Mouse (Mus musculus) intestine, embryonic 16.5 days (tissue): Measurements from ENCODE around the gene A930002H24Rik. TPM values are rescaled to one million over a fixed set of nuclear protein-coding genes. Genes with fewer than 3 reads are reported as not detected.

ENCODE experiments used
- ATAC-seq: fragments of 200-750 bp; cut with Nextera tagmentation; 2 replicates; pipeline ENCODE4 v1.8.0; 2017; ENCODE audit warnings: moderate TSS enrichment, moderate library complexity
- H3K27ac ChIP-seq: fragments of 300-500 bp; sonication (generic); 2 replicates; pipeline ENCODE4 v1.5.1; 2014; ENCODE audit warnings: mild to moderate bottlenecking, low read length
- H3K27me3 ChIP-seq: fragments of 300-500 bp; sonication (generic); replicated peaks from 2 replicates; pipeline ENCODE4 v1.6.1; 2014; ENCODE audit warnings: low read length, control low read depth, mixed read lengths; ENCODE audit not compliant: control insufficient read depth, insufficient read depth
- H3K36me3 ChIP-seq: fragments of 300-500 bp; sonication (generic); 2 replicates; pipeline ENCODE4 v1.6.1; 2014; ENCODE audit warnings: low read length, control low read depth; ENCODE audit not compliant: control insufficient read depth, insufficient read depth
- H3K4me1 ChIP-seq: fragments of 300-500 bp; sonication (generic); 2 replicates; pipeline ENCODE4 v1.6.1; 2014; ENCODE audit warnings: low read length, control low read depth, mixed read lengths; ENCODE audit not compliant: control insufficient read depth, insufficient read depth
- H3K4me2 ChIP-seq: fragments of 300-500 bp; sonication (generic); 2 replicates; pipeline ENCODE4 v1.6.1; 2014; ENCODE audit warnings: low read depth, low read length, control low read depth
- H3K4me3 ChIP-seq: fragments of 300-500 bp; sonication (generic); 2 replicates; pipeline ENCODE4 v1.5.1; 2014; ENCODE audit warnings: mild to moderate bottlenecking, low read length
- H3K9ac ChIP-seq: fragments of 300-500 bp; sonication (generic); 2 replicates; pipeline ENCODE4 v1.6.1; 2014; ENCODE audit warnings: low read depth, low read length
- H3K9me3 ChIP-seq: fragments of 300-500 bp; sonication (generic); 2 replicates; pipeline ENCODE4 v1.6.1; 2016; ENCODE audit warnings: low read length, control low read depth; ENCODE audit not compliant: control insufficient read depth
- WGBS: fragments of 180-500 bp; shearing (Covaris S2); extraction: QIAGEN DNeasy Blood & Tissue Kit; methylation state at CpG from one replicate; pipeline ENCODE4 v1.1.7; 2014; 5-methylcytosine and 5-hydroxymethylcytosine counted together
- polyA plus RNA-seq: library from polyadenylated mRNA; unstranded; fragments of >200 nt; fragmentation: Nextera tagmentation; extraction: Ambion mirVana; gene quantifications from 2 replicates; pipeline ENCODE4 v1.2.1, GENCODE M21; 2015

The A930002H24Rik gene
- polyA plus RNA-seq, 1 experiment from 2014 or later, result 2.0 TPM

GRCm38 (mm10) chr17:63842226-63842625 lies 21.4 kb downstream of the A930002H24Rik start:
- Histone ChIP-seq H3K4me2 (no peak overlapping the region), H3K4me3 (no peak overlapping the region), H3K36me3 (no peaks in the 10 kb centered on the region), H3K27ac (no peak overlapping the region), H3K9me3 (no peaks in the 10 kb centered on the region), H3K27me3 (no peaks in the 10 kb centered on the region), H3K9ac (no peak overlapping the region), H3K4me1 (no peaks in the 10 kb centered on the region)
- no peak for ATAC-seq
- 85% methylated on average over 1 of the region's 1 CpGs for WGBS

- H3K27me3 ChIP-seq, result no peaks in the 10 kb centered on the region
- H3K27ac ChIP-seq, result no peak overlapping the region
- no peak overlapping the region for H3K4me2 ChIP-seq
- H3K9me3 ChIP-seq, result no peaks in the 10 kb centered on the region
- ATAC-seq, result no peak
- H3K9ac ChIP-seq, result no peak overlapping the region
- 92% methylated on average over 3 of the region's 3 CpGs for WGBS
- H3K4me3 ChIP-seq, result no peak overlapping the region
- H3K36me3 ChIP-seq, result no peaks in the 10 kb centered on the region
- H3K4me1 ChIP-seq, result no peaks in the 10 kb centered on the region
Observed at GRCm38 (mm10) chr17:63839636-63840269, 23.8 kb downstream of the A930002H24Rik start.

GRCm38 (mm10) chr17:63838144-63838543 lies 25.4 kb downstream of the A930002H24Rik start:
- Histone ChIP-seq H3K27ac (no peak overlapping the region), H3K4me1 (no peaks in the 10 kb centered on the region), H3K4me3 (no peak overlapping the region), H3K27me3 (no peaks in the 10 kb centered on the region), H3K36me3 (no peaks in the 10 kb centered on the region), H3K9me3 (no peaks in the 10 kb centered on the region), H3K4me2 (no peak overlapping the region), H3K9ac (no peak overlapping the region)
- 87% methylated on average over 8 of the region's 8 CpGs for WGBS
- no peak for ATAC-seq

- Histone ChIP-seq H3K4me1 (no peaks in the 10 kb centered on the region), H3K9me3 (no peaks in the 10 kb centered on the region), H3K4me3 (no peak overlapping the region), H3K4me2 (no peak overlapping the region), H3K36me3 (no peaks in the 10 kb centered on the region), H3K27ac (no peak overlapping the region), H3K9ac (no peak overlapping the region), H3K27me3 (no peaks in the 10 kb centered on the region)
- WGBS, result 78% methylated on average over 8 of the region's 8 CpGs
- ATAC-seq, result no peak
Observed at GRCm38 (mm10) chr17:63836641-63837040, 26.9 kb downstream of the A930002H24Rik start.

GRCm38 (mm10) chr17:63836223-63836622 lies 27.4 kb downstream of the A930002H24Rik start:
- no peaks in the 10 kb centered on the region for H3K9me3 ChIP-seq
- H3K9ac ChIP-seq, result no peak overlapping the region
- no peaks in the 10 kb centered on the region for H3K27me3 ChIP-seq
- 88% methylated on average over 2 of the region's 2 CpGs for WGBS
- no peak overlapping the region for H3K4me2 ChIP-seq
- H3K27ac ChIP-seq, result no peak overlapping the region
- no peaks in the 10 kb centered on the region for H3K4me1 ChIP-seq
- H3K36me3 ChIP-seq, result no peaks in the 10 kb centered on the region
- H3K4me3 ChIP-seq, result no peak overlapping the region
- ATAC-seq, result no peak

- Histone ChIP-seq H3K4me3 (no peak overlapping the region), H3K4me2 (no peak overlapping the region), H3K9me3 (no peaks in the 10 kb centered on the region), H3K27me3 (no peaks in the 10 kb centered on the region), H3K27ac (no peak overlapping the region), H3K36me3 (no peaks in the 10 kb centered on the region), H3K9ac (no peak overlapping the region), H3K4me1 (no peaks in the 10 kb centered on the region)
- 67% methylated on average over 4 of the region's 4 CpGs for WGBS
- ATAC-seq, result no peak
Observed at GRCm38 (mm10) chr17:63831550-63831949, 32.0 kb downstream of the A930002H24Rik start.

GRCm38 (mm10) chr17:63828561-63829332 lies 34.8 kb downstream of the A930002H24Rik start:
- Histone ChIP-seq H3K4me1 (no peaks in the 10 kb centered on the region), H3K9ac (no peak overlapping the region), H3K4me3 (no peak overlapping the region), H3K4me2 (no peak overlapping the region), H3K9me3 (no peaks in the 10 kb centered on the region), H3K27me3 (no peaks in the 10 kb centered on the region), H3K27ac (no peak overlapping the region), H3K36me3 (no peaks in the 10 kb centered on the region)
- no peak for ATAC-seq
- 41% methylated on average over 5 of the region's 5 CpGs for WGBS

- Histone ChIP-seq H3K4me3 (no peak overlapping the region), H3K9ac (no peak overlapping the region), H3K36me3 (no peaks in the 10 kb centered on the region), H3K4me2 (no peak overlapping the region), H3K27ac (no peak overlapping the region), H3K4me1 (no peaks in the 10 kb centered on the region), H3K9me3 (no peaks in the 10 kb centered on the region), H3K27me3 (no peaks in the 10 kb centered on the region)
- no peak for ATAC-seq
- 74% methylated on average over 7 of the region's 7 CpGs for WGBS
Observed at GRCm38 (mm10) chr17:63826767-63827166, 36.8 kb downstream of the A930002H24Rik start.

GRCm38 (mm10) chr17:63826196-63826595 lies 37.4 kb downstream of the A930002H24Rik start:
- whole genome bisulfite sequencing, result 87% methylated on average over 8 of the region's 8 CpGs
- Histone ChIP-seq H3K4me1 (no peaks in the 10 kb centered on the region), H3K4me2 (no peak overlapping the region), H3K4me3 (no peak overlapping the region), H3K9me3 (no peaks in the 10 kb centered on the region), H3K36me3 (no peaks in the 10 kb centered on the region), H3K9ac (no peak overlapping the region), H3K27me3 (no peaks in the 10 kb centered on the region), H3K27ac (no peak overlapping the region)
- ATAC-seq, result no peak
